Mouse (Mus musculus) cerebellum, adult 2 months (tissue): Measurements from ENCODE around the gene Slc6a15. TPM values are rescaled to one million over a fixed set of nuclear protein-coding genes. Genes with fewer than 3 reads are reported as not detected.

Experiments
- DNase-seq, 2 experiments: peaks; one replicate each; pipeline ENCODE4 v3.0.0; 2021
- H3K27ac ChIP-seq: fragments of 200-500 bp; 2 replicates; pipeline ENCODE4 v1.5.1; 2012; ENCODE audit warnings: low read length, control low read depth, inconsistent platforms; ENCODE audit not compliant: insufficient read depth
- H3K27me3 ChIP-seq: fragments of 200-500 bp; 2 replicates; pipeline ENCODE4 v1.6.1; 2012; ENCODE audit warnings: inconsistent platforms, mild to moderate bottlenecking, low read length, moderate library complexity; ENCODE audit not compliant: control insufficient read depth, insufficient read depth
- H3K4me1 ChIP-seq: fragments of 200-500 bp; 2 replicates; pipeline ENCODE4 v1.6.1; 2011; ENCODE audit warnings: low read length; ENCODE audit not compliant: control insufficient read depth, insufficient read depth
- H3K4me3 ChIP-seq: fragments of 200-500 bp; replicated peaks from 2 replicates; pipeline ENCODE3; 2011; ENCODE audit warnings: mild to moderate bottlenecking, low read depth, low read length, control low read depth; ENCODE audit not compliant: insufficient read depth
- CTCF ChIP-seq: fragments of 200-500 bp; IDR thresholded peaks from 2 replicates; pipeline ENCODE4 v1.5.1; 2011; ENCODE audit warnings: low read depth, mild to moderate bottlenecking, control low read depth, low read length, moderate library complexity, borderline replicate concordance; ENCODE audit not compliant: insufficient read depth
- POLR2A ChIP-seq: fragments of 200-500 bp; IDR thresholded peaks from 2 replicates; pipeline ENCODE4 v1.6.1; 2011; ENCODE audit warnings: low read length, control low read depth, borderline replicate concordance; ENCODE audit not compliant: insufficient read depth
- WGBS: fragments of 180-500 bp; shearing (Covaris S2); methylation state at CpG from one replicate; pipeline ENCODE4 v1.1.7; 2018; 5-methylcytosine and 5-hydroxymethylcytosine counted together
- polyA plus RNA-seq: library from polyadenylated mRNA; depleted of rRNA; stranded (reverse); fragments of >200 nt; gene quantifications from 2 replicates; pipeline ENCODE4 v1.2.3, GENCODE M21; 2012; rRNA removed

The Slc6a15 gene
- 46.9 and 48.9 TPM in 2 replicates for polyA plus RNA-seq

GRCm38 (mm10) chr10:103367371-103368295 is at the start of gene Slc6a15:
Slc6a15 (plus strand) TSS chr10:103367783.
- Histone ChIP-seq H3K4me1 (no peaks in the 10 kb centered on the region), H3K27me3 (no peaks in the 10 kb centered on the region), H3K4me3 (peak within 1 kb of the TSS; percentile 94), H3K27ac (peak within 1 kb of the TSS; percentile 64)
- DNase-seq, result peak; percentile 81
- under 1% methylated on average over 43 of the region's 43 CpGs for WGBS
- TF ChIP-seq CTCF (no peak), POLR2A (peak; percentile 55; the same call in 1 of the 2 replicates)

GRCm38 (mm10) chr10:103321941-103322340 is 45.6 kb upstream of the Slc6a15 start:
- no peak overlapping the region for H3K27ac ChIP-seq
- no peak overlapping the region for H3K4me3 ChIP-seq
- WGBS, result 28% methylated on average over 3 of the region's 3 CpGs
- no peak for TF ChIP-seq POLR2A
- TF ChIP-seq CTCF, result no peak
- H3K4me1 ChIP-seq, result peaks cover 6% of the 10 kb centered on the region; the same call in 1 of the 2 replicates
- no peaks in the 10 kb centered on the region for H3K27me3 ChIP-seq
- peak; percentile 19 to 70 for DNase-seq

GRCm38 (mm10) chr10:103323386-103323785 is 44.2 kb upstream of the Slc6a15 start:
- Histone ChIP-seq H3K27ac (no peak overlapping the region), H3K4me3 (no peak overlapping the region), H3K27me3 (no peaks in the 10 kb centered on the region), H3K4me1 (peaks cover 6% of the 10 kb centered on the region; the same call in 1 of the 2 replicates)
- 90% methylated on average over 3 of the region's 3 CpGs for WGBS
- TF ChIP-seq POLR2A (no peak), CTCF (no peak)
- no peak for DNase-seq

DNA sequence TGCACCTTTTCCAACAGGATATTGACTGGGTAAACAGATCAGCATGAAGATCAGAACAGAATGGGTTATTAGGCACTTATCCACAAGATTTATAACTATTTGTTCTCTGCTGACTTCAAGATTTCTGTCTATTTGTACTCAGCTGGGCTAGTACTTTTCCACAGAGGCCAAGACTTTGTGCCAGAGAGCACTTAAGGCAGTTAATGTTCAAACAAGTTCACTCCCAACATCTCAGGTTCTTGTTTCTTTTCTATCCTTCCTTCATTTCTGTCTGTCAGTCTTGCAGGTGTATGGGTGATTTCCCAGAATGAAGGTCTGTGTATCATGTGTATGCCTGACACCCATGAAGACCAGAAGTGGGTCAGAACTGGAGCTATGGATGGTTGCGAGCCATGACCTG is 33.3 kb upstream of the Slc6a15 start:
- no peak overlapping the region for H3K4me3 ChIP-seq
- H3K27ac ChIP-seq, result no peak overlapping the region
- no peak for DNase-seq
- no peaks in the 10 kb centered on the region for H3K4me1 ChIP-seq
- H3K27me3 ChIP-seq, result no peaks in the 10 kb centered on the region
- TF ChIP-seq CTCF, result no peak
- no peak for TF ChIP-seq POLR2A
- 92% methylated on average over 1 of the region's 1 CpGs for WGBS

DNA sequence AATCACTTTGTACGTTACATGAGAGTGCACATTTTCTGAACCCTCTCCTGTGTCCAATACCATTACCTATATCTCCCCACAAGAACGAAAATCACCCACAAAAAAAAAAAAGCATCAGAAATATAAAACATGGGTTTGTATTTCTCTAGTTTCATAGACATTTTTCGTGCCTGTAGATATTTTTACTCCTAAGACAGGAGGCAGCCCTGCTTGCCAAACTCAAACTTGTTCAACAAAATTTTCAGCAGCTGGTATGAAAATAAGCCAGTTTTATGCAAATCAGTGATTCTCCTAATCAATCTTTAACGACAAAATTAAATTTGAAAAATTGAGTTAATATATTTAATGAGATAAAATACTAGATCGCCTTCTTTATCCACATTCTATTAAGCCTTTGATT is 27.7 kb upstream of the Slc6a15 start:
- DNase-seq, result no peak
- no peak overlapping the region for H3K4me3 ChIP-seq
- H3K4me1 ChIP-seq, result no peaks in the 10 kb centered on the region
- no peak overlapping the region for H3K27ac ChIP-seq
- whole genome bisulfite sequencing, result 66% methylated on average over 5 of the region's 5 CpGs
- TF ChIP-seq CTCF (no peak), POLR2A (no peak)
- no peaks in the 10 kb centered on the region for H3K27me3 ChIP-seq

DNA sequence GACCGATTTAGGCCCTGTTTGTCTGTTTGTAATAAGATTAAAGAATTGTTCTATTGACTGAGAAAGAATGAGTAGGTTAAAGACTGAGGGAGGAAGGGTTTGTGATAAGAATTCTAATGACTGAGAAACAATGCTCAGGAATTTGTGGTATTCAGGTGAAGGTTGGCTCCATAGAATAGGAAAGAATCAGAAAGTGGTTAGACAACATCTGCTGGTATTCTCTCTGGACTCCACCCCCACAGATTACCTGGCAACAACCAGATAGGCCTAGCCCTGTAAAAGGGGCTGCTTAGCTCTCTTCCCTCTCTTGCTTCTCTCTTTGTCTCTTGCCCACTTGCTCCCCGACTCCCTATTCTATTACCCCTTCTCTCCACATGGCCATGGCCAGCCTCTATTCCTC is 20.8 kb upstream of the Slc6a15 start:
- no peaks in the 10 kb centered on the region for H3K27me3 ChIP-seq
- no peak for DNase-seq
- no peaks in the 10 kb centered on the region for H3K4me1 ChIP-seq
- H3K27ac ChIP-seq, result no peak overlapping the region
- no peak overlapping the region for H3K4me3 ChIP-seq
- WGBS, result 66% methylated on average over 2 of the region's 2 CpGs
- TF ChIP-seq CTCF (no peak), POLR2A (no peak)

DNA sequence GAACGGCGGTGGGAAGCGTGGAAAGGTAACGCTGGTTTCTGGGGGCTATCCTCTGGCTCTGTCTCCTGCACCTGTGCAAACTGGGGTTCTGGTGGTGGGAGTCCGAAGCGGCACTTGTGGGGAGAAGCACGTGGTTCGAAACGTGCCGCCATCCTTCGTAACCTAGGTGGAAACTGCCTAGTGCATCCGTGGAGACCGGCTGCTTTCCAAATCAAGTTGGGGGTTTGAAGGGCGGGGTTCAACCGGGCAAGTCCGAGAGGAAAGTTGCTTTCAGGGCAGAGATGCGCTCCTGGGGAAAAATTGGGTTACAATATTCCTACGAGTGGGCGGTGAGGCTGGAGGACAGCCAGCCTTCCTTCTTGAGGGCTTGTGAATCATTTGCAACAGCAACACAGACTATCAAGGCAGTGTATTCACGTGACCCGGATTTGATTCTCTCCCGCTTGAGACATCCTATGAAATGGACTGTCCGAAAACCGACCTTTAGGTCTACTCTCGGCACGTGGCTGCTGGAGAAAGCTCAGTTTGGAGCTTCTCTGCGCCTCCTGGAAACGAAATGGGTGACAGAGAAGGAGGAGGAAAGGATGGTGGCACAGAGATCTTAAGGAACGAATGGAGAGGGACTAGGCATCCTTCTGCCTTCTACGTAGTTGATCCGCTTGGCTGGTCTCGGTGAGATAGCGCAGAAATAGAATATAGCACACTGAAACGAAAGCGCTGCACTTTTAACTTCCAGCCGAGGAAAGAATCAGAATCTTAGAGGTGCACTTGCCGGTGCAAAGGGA is 905 bp downstream of the Slc6a15 start:
- Histone ChIP-seq H3K27me3 (no peaks in the 10 kb centered on the region), H3K4me1 (no peaks in the 10 kb centered on the region), H3K4me3 (peak overlapping the region; percentile 94), H3K27ac (peak overlapping the region; percentile 64)
- TF ChIP-seq POLR2A (peak; percentile 34; the same call in 1 of the 2 replicates), CTCF (no peak)
- DNase-seq, result peak; percentile 75 to 76
- under 1% methylated on average over 37 of the region's 37 CpGs for WGBS

GRCm38 (mm10) chr10:103369081-103369420 is 1.5 kb downstream of the Slc6a15 start:
- 0% methylated on average over 8 of the region's 8 CpGs for WGBS
- TF ChIP-seq CTCF (no peak), POLR2A (peak; percentile 32; the same call in 1 of the 2 replicates)

More at GRCm38 (mm10) chr10:103369081-103369420, 1.5 kb downstream of the Slc6a15 start:
- Histone ChIP-seq H3K4me1 (no peaks in the 10 kb centered on the region), H3K27me3 (no peaks in the 10 kb centered on the region), H3K27ac (peak overlapping the region; percentile 64), H3K4me3 (peak overlapping the region; percentile 94)
- peak; percentile 78 to 84 for DNase-seq
